Mouse (Mus musculus) layer of hippocampus, postnatal 36 days (tissue): ENCODE results near the gene Eif4a1. TPM values are rescaled to one million over a fixed set of nuclear protein-coding genes. Genes with fewer than 3 reads are reported as not detected.
A peak's percentile ranks its signal among the peaks of the same experiment; 100 is the strongest.

Source experiments
- DNase-seq, 2 experiments: peaks; one replicate each; pipeline ENCODE4 v3.0.0; 2022
- total RNA-seq, 2 experiments: library from RNA; stranded (reverse); gene quantifications; 2 replicates each; pipeline ENCODE4 v1.2.3; 2021

Gene Eif4a1
- total RNA-seq, 2 experiments from 2014 or later = 352 to 354 TPM

DNA sequence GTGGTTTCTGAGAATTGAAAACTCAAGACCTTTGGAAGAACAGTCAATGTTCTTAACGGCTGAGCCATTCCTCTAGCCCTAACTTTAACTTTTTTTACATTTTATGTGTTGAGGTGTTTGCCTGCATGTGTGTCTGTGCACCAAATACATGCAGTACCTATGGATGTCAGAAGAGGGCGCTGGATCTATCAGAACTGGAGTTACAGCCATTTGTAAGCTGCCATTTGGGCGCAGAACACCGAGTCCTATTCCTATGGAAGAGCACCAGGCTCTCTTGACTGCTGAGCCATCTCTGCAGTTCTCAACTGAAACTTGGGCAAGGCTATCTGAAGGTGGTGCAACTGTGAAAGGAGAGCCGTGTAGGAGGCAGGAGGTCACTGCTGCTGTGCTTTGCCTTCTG lies 26.4 kb upstream of the Eif4a1 start:
- no peak for DNase-seq

DNA sequence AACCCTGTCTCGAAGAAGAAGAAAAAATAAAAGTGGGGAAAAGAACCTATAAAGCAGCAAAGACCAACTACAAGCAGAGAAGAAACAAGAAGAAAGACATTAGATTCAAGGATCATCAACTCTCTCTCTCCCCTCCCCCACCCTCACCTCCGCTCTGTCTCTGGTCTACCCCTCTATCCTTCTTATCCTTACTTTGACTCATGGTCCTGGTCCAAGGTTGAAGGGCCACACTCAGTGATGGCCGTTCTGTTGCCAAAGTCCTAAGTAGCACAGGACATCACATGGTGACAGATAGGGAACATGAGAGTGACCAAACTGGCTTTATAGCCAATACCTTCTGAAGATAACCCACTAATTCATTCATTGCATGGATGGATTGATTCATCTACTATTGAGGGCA lies 25.2 kb upstream of the Eif4a1 start:
- no peak for DNase-seq

DNA sequence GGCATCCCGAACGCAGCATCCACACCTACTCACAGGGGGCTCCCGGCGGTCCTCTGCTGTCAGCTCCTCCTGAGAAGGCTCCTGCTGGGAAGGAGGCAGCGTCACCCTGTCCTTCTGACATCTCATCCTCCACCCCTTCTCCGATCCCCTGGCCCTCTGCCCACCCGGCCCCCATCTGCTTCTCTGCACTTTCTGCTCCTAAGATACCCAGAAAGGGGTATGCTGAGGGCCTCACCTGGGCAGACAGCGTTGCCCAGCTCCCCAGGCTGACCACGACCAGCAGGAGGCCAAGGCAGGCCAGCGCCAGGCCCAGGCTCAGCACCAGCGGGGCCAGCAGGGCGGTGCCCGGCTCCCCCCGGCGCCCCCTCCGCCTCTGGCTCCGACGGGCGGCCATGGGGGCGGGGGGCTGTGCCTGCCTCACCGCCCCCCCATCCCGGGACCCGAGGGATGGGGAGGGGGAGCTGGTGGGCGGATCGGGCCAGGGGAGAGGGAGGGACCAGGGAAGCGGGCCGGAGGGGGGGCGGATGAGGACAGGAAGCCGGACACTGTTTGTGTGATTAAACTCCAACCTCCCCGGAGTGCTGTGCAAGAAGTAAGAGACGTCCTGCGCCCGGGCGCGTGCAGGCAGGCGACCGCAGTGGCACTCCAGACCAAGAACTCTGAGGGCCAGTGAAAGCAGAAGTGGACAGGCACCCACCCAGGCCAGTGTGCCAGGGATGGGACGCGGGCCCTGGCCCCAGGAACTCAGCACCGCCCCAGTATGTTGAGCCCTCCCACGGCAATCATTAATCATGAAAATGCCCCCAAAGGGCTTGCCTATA lies 23.3 kb upstream of the Eif4a1 start, which contains the start of the genes Tnfsf12 and Tnfsfm13:
Gene Tnfsf12, minus strand, starts transcription at position 489 of the 821 bp plus-strand sequence.
Gene Tnfsfm13, minus strand, starts transcription at position 738 of the 821 bp plus-strand sequence.
- no peak for DNase-seq

DNA sequence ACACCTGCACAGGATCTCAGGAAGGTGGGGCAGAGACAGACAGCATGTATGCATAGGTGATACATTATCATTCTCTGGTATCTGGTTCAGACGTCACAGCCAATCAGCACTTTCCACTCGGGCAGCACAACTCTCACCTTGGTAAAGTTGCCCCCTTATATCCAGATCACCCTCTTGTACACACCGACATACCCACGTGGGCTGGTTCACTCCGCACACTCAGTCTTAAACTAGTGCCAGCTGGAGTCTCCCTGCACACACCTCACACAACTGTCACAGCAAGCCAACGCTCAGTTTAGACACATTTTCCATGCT lies 22.8 kb upstream of the Eif4a1 start:
- no peak for DNase-seq

DNA sequence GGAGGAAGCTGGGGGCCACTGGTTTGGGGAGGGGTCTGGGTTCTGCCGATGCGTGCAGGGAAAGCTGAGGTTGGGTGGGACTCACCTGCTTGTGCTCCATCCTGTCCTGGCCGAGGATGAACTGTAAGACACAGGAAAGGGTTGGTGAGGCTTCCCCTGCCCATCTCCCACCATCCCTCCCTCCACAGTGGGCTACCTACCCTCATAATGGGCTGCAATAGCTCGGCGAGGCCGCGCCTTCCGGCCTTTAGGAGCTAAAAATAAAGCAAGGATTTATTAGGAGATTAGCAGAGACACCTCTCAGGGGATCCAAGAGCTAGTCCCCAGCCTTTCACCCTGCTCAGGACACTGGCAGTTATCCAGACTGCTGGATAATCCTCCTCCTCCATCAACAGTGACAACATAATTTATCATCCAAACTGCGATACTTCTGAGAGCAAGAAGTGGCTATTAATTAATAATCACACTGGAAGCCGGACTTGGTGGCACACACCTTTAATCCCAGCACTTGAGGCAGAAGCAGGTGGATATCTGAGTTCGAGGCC lies 21.3 kb upstream of the Eif4a1 start:
- no peak for DNase-seq

DNA sequence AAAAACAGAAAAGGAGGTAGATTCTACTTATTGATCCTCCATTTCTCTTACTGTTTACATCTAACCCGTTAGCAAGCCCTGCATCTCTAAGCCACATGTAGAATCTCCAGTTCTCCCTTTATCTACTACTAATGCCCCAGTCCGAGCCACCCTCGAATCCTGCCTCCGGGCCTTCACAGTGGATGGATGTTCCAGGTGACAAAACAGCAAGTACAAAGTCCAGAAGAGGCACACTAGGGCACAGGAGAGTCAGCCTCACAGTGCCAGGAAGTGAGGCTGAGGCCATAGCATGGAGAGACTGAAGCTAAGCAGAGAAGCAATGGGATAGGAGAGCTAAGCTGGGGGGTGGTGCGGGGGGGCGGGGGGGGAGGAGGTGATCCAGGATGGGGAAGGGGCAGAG lies 20.6 kb upstream of the Eif4a1 start:
- no peak for DNase-seq

DNA sequence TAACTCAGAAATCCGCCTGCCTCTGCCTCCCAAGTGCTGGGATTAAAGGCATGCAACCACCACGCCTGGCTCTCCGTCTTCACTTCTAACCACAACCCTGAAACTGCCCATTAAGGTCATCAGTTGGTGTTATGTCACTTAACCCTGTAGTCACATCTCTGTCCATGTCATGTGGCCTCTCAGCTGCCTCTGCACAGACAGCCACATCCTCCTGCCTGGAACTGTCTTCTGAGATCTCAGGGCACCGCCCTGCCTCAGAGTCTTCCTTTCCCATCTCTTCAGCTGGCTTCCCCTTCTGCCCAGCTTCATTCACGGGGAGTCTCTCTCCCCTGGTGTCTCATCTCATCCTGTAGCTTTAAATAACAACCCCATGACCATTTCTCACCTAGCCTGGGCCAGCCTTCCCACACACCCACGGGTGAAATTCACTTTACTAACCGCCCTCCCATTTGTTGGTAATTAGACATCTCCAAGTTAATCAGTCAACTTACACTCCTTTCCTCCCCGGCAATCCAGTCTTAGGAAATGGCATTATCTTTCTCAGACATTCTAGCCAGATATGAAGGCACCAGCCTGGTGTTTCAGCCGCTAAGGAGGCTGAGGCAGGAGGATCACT lies 20.1 kb upstream of the Eif4a1 start:
- no peak for DNase-seq

DNA sequence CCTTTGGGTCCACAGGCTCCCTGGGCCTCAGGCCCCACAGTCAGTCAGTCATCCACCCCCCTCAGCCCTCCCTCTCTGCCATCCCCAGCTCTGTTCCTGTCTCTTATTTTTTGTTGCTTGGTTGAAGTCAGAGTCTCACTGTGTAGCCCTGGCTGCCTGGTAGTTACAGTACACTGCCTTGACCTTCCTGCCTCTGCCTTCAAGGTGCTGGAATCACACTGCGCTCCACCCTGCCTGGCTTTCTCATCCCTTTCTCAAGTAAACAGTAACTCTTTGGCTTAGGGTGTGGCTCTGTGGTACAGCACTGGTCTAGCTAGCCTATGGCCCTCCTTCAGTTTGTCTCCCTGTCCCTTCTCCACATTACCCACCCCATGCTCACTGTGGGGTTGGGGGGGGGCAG lies 17.7 kb upstream of the Eif4a1 start:
- DNase-seq = no peak

DNA sequence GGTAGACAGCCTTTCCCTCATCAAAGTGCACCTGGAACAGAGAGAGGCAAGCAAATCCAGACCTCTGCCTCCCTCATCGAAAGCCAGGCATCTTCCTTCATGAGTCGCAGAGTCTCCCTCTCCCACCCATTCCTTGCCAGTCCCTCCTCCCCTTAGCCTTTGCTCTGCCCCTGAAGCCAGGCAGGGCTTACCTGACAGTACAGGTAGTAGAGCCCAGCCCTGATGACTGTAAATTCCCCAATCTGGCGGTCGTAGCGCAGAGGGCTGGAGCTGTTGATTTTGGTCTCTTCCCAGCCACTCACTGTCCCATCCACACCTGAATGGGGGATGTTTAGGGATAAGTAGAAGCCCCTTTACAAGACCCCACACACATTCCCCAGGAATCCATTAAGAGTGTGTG lies 14.8 kb upstream of the Eif4a1 start:
- DNase-seq = no peak

DNA sequence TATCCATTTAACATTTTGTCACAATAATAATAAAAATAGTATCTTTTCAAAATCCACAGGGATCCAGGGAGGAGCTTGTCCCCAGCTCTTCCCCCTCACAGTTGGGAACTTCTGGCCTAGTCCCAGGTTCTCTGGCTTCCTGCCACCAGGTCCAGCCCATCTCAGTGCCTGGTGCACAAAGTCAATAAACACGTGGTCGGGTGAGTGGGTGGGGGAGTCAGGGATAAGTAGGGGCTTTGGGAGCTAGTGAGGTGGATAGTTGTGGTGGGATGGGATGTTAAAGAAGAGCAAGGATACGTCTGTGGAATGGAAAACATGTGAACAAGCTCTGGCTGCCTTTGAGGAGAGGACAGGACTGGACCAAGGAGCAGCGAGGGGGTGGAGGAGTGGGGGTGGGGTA lies 14.2 kb upstream of the Eif4a1 start:
- peak in 1 of 2 experiments; percentile 56 for DNase-seq

DNA sequence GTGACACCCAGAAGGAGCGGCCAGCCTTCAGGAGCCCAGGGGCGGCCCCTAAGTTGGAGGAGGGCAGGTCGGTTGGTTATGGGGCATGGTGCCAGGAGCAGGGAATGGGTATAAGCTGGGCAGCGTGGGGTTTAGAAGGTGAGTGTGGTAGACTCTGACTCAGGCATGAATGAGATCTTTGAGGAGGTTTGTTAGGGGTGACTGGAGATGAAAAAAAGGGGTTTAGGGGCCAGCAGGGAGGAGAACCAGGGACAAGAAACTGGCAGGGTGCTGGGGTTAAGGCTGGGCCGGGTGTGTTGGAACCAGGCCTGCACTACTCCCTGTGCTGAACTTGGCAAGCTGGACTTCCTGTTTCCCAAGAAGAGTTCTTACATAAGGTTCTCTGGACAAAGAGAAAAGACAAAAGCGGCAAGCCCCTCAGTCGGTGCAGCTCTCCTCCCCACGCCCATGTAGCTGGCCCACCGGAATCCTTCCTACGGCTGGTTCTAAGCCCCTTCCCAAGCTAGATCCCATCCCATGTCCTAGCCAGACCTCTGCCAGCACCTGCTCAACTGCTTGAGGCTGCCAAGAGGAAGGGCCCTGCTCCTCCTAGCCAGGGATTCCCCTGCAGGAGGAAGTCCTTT lies 13.4 kb upstream of the Eif4a1 start, which contains the start of gene Tnfsf13:
Gene Tnfsf13, minus strand, starts transcription at position 259 of the 623 bp plus-strand sequence.
- DNase-seq = peak in 1 of 2 experiments; percentile 50

DNA sequence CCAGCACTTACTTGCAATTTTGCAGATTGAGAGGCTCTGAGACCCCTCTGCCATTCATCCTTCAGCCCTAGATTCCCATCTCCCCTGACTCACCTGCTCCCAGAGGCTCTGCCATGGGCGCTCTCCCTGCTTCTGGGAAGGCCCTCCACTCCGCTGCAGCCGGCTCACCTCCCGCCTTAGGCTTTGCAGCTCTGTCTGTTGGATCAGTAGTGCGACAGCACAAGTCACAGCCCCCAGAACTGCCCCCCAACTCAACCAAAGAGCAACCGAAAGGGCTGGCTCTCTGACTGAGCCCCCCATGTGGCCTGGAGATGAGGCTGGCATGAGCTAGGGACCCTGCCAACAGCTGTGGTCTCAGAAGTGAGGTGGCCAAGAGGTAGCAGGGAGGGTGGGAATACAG lies 12.7 kb upstream of the Eif4a1 start:
- no peak for DNase-seq

DNA sequence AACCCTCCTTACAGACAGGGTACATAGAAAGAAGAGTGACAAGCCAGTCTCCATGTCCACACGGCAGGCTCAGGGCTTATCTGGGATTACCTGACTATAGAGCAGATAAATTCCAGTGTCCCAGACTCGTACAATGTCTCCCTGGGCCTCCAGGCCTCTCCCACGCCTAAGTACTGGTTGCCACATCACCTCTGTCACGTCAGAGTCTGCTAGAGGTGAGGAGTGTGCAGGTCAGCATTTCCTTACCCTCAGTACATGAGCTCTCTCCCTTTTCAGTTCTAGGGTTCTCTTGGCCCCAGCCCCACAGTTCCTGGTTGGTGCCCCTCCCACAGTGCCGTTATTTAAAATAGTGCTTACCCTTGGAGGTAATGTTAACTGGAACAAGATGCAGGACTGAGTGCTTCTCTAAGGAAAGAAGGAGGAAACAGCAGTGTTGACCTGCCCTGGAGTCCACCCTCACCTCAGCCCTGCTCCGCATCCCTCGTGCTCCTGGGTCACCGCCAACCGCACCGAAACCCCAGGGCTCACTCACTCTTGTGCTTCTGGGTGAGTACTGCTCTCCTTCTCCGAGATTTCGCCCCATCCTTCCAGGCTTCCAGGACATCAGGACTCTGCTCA lies 12.0 kb upstream of the Eif4a1 start:
- no peak for DNase-seq

DNA sequence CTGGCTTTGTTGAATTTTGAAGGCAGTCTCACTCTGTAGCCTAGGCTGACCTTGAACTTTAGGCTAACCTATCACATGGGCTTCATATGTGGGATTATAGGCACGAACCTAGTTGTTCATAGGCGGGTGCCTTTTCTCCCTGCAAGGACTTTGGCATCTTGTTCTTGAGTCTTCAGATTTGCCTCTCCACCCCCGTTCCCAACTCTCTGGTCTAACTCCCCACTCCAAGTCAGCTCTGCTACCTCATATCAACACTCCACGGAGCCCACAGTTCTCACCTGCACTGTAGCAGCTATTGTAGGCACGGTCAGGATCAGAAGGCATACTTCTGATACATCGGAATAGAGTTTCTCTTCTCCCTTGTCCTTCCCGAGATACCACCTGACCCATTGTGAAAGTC lies 11.4 kb upstream of the Eif4a1 start:
- DNase-seq = no peak

DNA sequence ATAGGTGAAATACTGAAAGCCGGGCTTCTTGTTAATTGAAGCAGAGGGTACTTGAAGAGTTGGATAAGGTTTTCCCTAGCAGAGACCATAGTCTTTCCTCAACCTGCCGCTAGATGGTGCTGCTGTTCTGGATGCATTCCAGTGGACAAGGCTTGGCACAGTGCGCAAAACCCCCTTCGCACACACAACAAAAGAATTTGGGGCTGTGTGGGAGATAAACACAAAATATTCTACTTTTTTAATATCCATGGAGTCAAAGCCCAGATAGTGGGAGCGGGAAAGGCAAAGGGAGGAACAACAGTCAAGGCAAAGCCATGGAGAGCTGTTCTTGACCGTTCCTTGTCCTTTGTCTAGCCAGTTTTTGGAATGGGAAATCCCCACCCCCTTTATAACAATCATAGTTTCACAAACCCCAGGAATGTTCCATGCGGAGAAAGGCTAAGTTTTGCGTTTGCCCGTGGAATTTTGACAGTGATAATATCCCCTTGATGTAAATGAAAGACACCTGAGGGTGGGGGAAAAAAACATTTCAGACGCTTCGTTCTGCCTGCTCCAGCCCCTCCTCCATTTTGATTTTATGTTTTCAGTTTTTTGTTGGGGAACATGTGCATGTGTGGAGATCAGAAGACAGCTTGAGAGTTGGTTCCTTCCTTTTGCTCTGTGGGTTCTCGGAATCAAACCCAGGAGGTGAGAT lies 10.8 kb upstream of the Eif4a1 start:
- peak; percentile 85 to 90 for DNase-seq

DNA sequence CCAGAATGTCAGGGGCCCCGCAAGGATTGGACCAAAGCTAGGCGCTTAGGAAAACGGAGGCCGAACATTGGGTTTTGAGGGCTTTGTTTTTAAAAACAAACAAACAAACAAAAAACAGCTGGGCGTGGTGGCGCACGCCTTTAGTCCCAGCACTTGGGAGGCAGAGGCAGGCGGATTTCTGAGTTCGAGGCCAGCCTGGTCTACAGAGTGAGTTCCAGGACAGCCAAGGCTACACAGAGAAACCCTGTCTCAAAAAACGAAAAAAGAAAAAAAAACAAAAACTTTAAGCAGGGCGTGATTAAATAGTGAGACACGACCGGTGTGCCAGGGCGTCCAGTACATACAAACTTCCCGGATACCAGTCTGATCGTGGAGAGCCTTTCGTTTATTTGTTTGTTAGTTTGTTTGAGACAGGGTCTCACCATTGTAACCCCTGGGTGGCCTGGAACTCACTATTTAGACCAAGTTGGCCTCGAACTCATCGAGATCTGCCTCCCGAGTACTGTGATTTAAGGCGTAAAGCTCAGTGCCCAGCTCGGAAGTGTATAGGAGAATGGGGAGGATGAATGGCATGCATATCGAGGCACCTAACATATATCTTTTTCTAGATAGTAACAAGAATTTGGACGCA lies 10.1 kb upstream of the Eif4a1 start:
- no peak for DNase-seq

DNA sequence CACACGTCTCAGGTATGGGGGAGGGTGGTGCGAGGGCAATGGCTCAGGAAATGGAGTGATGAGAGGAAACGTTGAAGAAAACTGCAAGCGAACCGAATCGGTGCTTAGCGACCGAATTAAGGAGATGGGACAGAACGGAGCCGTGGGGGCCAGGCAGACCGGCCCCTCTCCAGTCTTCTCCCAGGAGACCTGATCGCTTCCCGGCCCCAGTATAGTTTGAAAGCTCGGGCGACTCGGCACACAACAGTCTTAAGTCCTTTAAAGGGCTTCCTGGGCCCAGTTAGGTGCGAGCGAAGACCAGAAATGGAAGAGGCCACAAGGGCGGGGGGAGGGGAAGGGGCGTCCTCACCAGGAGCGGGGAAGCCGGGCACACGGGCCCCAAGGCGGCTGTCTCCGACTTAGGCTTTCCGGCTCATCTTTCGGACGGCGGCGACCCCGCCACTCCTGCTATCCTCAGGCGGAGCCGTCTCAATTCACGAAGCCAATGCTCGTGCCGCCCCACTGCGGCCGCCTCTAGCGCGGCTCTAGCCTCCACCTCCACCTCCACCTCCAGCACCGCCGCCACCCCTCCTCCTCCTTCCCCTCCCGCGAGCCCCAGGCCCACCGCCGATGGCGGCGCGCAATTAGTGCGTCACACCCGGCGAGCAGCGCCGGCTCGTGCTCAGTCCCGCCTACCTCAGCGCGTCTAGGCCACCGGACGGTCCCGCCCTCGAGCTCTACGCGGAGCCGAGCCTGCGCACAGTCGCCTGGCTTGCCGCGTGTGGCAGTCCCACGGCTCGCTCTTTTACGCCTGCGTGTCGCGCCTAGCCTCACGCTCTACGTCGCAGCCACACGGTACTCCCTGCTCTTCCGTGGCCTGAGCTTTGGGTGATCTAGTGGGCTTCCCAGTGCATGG lies 9.3 kb upstream of the Eif4a1 start, which contains the start of gene Senp3:
Gene Senp3, minus strand, starts transcription at position 771 of the 895 bp plus-strand sequence.
- peak; percentile 97 to 98 for DNase-seq

DNA sequence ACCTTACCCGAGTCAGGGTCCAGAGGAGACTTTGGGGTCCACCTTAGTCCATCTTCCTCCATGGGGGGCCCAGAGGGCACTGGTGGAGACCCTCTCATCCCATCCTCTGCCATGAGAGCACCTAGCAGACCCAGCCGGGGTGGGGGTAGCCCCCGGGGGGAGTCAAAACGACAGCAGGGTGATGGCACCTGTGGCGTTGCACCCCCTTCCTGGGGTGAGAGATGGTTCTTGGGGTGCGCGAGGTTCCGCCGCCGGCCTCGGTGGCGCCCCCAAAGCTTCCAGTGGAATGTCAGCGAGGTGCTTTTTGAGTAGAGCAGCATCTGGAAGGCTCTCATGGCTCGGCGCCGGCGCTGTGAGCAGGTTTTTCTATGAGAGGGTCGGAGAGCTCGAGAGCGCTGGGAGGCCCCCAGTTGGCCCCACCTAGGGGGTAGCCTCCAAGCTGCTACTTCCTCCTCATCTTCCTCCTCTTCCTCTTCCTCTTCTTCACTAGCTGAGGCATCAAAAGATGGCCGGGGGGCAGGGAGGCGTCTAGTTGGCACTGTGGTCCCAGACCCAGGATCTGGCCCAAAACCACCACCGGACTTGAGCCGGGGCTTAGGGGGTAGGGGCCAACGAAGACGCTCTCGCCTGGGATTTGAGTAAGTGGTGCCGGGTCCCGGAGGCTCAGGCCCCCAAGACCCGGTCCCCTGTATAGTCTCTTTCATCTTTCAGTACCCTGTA lies 8.1 kb upstream of the Eif4a1 start:
- DNase-seq = no peak

DNA sequence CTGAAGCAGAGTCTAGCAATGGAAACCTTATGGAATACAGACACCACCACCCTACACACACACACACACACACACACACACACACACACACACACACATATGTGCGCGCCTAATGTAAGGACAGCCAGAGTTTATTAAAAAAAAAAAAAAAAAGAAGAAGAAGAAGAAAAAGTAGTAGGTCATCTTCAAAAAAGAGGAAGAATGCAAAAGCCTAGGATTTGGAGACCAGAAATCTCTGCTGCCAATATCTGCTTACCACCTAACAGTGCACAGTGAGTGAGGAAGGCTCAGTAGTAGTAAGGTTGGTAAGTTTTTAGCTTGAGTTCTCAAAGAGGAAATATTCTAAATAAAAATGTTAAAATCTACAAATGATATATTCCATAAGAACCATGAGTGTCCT lies 6.9 kb upstream of the Eif4a1 start:
- DNase-seq = no peak

DNA sequence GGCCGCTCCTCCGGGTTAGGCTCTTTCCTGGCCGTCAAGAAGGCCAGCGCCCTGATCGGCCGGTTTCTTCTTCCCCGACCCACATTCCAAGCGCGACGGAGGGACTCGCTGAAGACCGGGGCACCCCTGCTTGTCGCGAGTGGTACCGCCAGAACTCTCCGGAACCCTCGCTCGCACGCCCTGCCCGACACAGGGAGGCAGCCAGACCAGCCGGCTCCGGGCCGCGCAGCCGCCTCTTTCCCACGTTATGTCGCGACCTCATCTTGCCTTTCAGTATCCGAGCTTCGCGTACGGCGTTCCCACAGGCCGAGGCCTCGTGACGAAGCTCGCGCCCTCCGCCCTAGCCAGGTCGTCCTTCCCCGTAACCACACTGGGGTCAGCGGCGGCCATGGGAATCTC lies 498 bp downstream of the Eif4a1 start:
- no peak for DNase-seq
